Mouse (Mus musculus): Measurements from ENCODE around the gene Nrcam. TPM values are rescaled to one million over a fixed set of nuclear protein-coding genes. Genes with fewer than 3 reads are reported as not detected.
A peak's percentile ranks its signal among the peaks of the same experiment; 100 is the strongest.

The Nrcam gene
- polyA plus RNA-seq, 1 experiment from 2014 or later, result 50.1 TPM

- no peak for DNase-seq (ENCODE audit: low spot score)
- Histone ChIP-seq H3K27ac (ENCODE audit: low read depth, low read length) (peak overlapping the region; percentile 75), H3K4me2 (ENCODE audit: low read depth, low read length, severe bottlenecking) (no peak overlapping the region), H3K27me3 (ENCODE audit: control insufficient read depth, insufficient read depth, low read length) (no peaks in the 10 kb centered on the region), H3K9me3 (ENCODE audit: control insufficient read depth, low read length) (no peaks in the 10 kb centered on the region), H3K4me3 (ENCODE audit: low read depth, low read length) (no peak overlapping the region), H3K9ac (ENCODE audit: low read length) (no peak overlapping the region), H3K36me3 (ENCODE audit: control insufficient read depth, insufficient read depth, low read length) (no peaks in the 10 kb centered on the region), H3K4me1 (replicated peaks; ENCODE audit: control insufficient read depth, insufficient read depth, low read length) (peaks cover 3% of the 10 kb centered on the region; the same call in 1 of the 2 replicates)
- 66% methylated on average over 1 of the region's 1 CpGs for WGBS
- ATAC-seq (replicated peaks; ENCODE audit: low FRiP score), result peak; percentile 59; the same call in 1 of the 2 replicates
Observed at GRCm38 (mm10) chr12:44403270-44403669, 74.6 kb downstream of the Nrcam start.

GRCm38 (mm10) chr12:44403731-44404424 is 75.2 kb downstream of the Nrcam start:
- Histone ChIP-seq H3K4me1 (replicated peaks; ENCODE audit: control insufficient read depth, insufficient read depth, low read length) (peaks cover 3% of the 10 kb centered on the region; the same call in 1 of the 2 replicates), H3K4me3 (ENCODE audit: low read depth, low read length) (no peak overlapping the region), H3K27me3 (ENCODE audit: control insufficient read depth, insufficient read depth, low read length) (no peaks in the 10 kb centered on the region), H3K27ac (ENCODE audit: low read depth, low read length) (peak overlapping the region; percentile 75), H3K9me3 (ENCODE audit: control insufficient read depth, low read length) (no peaks in the 10 kb centered on the region), H3K9ac (ENCODE audit: low read length) (no peak overlapping the region), H3K4me2 (ENCODE audit: low read depth, low read length, severe bottlenecking) (no peak overlapping the region), H3K36me3 (ENCODE audit: control insufficient read depth, insufficient read depth, low read length) (no peaks in the 10 kb centered on the region)
- WGBS, result 6% methylated on average over 3 of the region's 3 CpGs
- ATAC-seq (replicated peaks; ENCODE audit: low FRiP score) (peak; percentile 94), DNase-seq (ENCODE audit: low spot score) (no peak)

- Histone ChIP-seq H3K9ac (ENCODE audit: low read length) (no peak overlapping the region), H3K27ac (ENCODE audit: low read depth, low read length) (no peak overlapping the region), H3K36me3 (ENCODE audit: control insufficient read depth, insufficient read depth, low read length) (no peaks in the 10 kb centered on the region), H3K4me3 (ENCODE audit: low read depth, low read length) (no peak overlapping the region), H3K9me3 (ENCODE audit: control insufficient read depth, low read length) (no peaks in the 10 kb centered on the region), H3K4me2 (ENCODE audit: low read depth, low read length, severe bottlenecking) (no peak overlapping the region), H3K4me1 (replicated peaks; ENCODE audit: control insufficient read depth, insufficient read depth, low read length) (no peaks in the 10 kb centered on the region), H3K27me3 (ENCODE audit: control insufficient read depth, insufficient read depth, low read length) (no peaks in the 10 kb centered on the region)
- 88% methylated on average over 4 of the region's 4 CpGs for WGBS
- ATAC-seq (replicated peaks; ENCODE audit: low FRiP score) (no peak), DNase-seq (ENCODE audit: low spot score) (no peak)
Observed at GRCm38 (mm10) chr12:44409786-44410185, 81.1 kb downstream of the Nrcam start.

GRCm38 (mm10) chr12:44411031-44411430 is 82.3 kb downstream of the Nrcam start:
- no peak overlapping the region for H3K9ac ChIP-seq (ENCODE audit: low read length)
- H3K4me1 ChIP-seq (replicated peaks; ENCODE audit: control insufficient read depth, insufficient read depth, low read length), result no peaks in the 10 kb centered on the region
- no peaks in the 10 kb centered on the region for H3K36me3 ChIP-seq (ENCODE audit: control insufficient read depth, insufficient read depth, low read length)
- no peak for DNase-seq (ENCODE audit: low spot score)
- no peak overlapping the region for H3K4me2 ChIP-seq (ENCODE audit: low read depth, low read length, severe bottlenecking)
- no peak for ATAC-seq (replicated peaks; ENCODE audit: low FRiP score)
- no peaks in the 10 kb centered on the region for H3K9me3 ChIP-seq (ENCODE audit: control insufficient read depth, low read length)
- no peaks in the 10 kb centered on the region for H3K27me3 ChIP-seq (ENCODE audit: control insufficient read depth, insufficient read depth, low read length)
- 85% methylated on average over 3 of the region's 3 CpGs for WGBS
- no peak overlapping the region for H3K27ac ChIP-seq (ENCODE audit: low read depth, low read length)
- no peak overlapping the region for H3K4me3 ChIP-seq (ENCODE audit: low read depth, low read length)

GRCm38 (mm10) chr12:44422154-44422866 is 93.6 kb downstream of the Nrcam start:
- Histone ChIP-seq H3K27ac (ENCODE audit: low read depth, low read length) (no peak overlapping the region), H3K27me3 (ENCODE audit: control insufficient read depth, insufficient read depth, low read length) (no peaks in the 10 kb centered on the region), H3K4me3 (ENCODE audit: low read depth, low read length) (no peak overlapping the region), H3K36me3 (ENCODE audit: control insufficient read depth, insufficient read depth, low read length) (no peaks in the 10 kb centered on the region), H3K9ac (ENCODE audit: low read length) (no peak overlapping the region), H3K4me2 (ENCODE audit: low read depth, low read length, severe bottlenecking) (no peak overlapping the region), H3K4me1 (replicated peaks; ENCODE audit: control insufficient read depth, insufficient read depth, low read length) (no peaks in the 10 kb centered on the region), H3K9me3 (ENCODE audit: control insufficient read depth, low read length) (no peaks in the 10 kb centered on the region)
- ATAC-seq (replicated peaks; ENCODE audit: low FRiP score) (no peak), DNase-seq (ENCODE audit: low spot score) (no peak)
- WGBS, result 47% methylated on average over 4 of the region's 4 CpGs

GRCm38 (mm10) chr12:44422867-44423255 is 94.2 kb downstream of the Nrcam start:
- no peak overlapping the region for H3K27ac ChIP-seq (ENCODE audit: low read depth, low read length)
- ATAC-seq (replicated peaks; ENCODE audit: low FRiP score), result no peak

GRCm38 (mm10) chr12:44424011-44424410 is 95.3 kb downstream of the Nrcam start:
- Histone ChIP-seq H3K9me3 (ENCODE audit: control insufficient read depth, low read length) (no peaks in the 10 kb centered on the region), H3K9ac (ENCODE audit: low read length) (no peak overlapping the region), H3K4me1 (replicated peaks; ENCODE audit: control insufficient read depth, insufficient read depth, low read length) (no peaks in the 10 kb centered on the region), H3K36me3 (ENCODE audit: control insufficient read depth, insufficient read depth, low read length) (no peaks in the 10 kb centered on the region), H3K4me3 (ENCODE audit: low read depth, low read length) (no peak overlapping the region), H3K4me2 (ENCODE audit: low read depth, low read length, severe bottlenecking) (no peak overlapping the region), H3K27me3 (ENCODE audit: control insufficient read depth, insufficient read depth, low read length) (no peaks in the 10 kb centered on the region), H3K27ac (ENCODE audit: low read depth, low read length) (no peak overlapping the region)
- DNase-seq (ENCODE audit: low spot score) (no peak), ATAC-seq (replicated peaks; ENCODE audit: low FRiP score) (no peak)
- WGBS, result 95% methylated on average over 3 of the region's 3 CpGs

More at GRCm38 (mm10) chr12:44422867-44423255, 94.2 kb downstream of the Nrcam start:
- DNase-seq (ENCODE audit: low spot score), result no peak
- no peaks in the 10 kb centered on the region for H3K9me3 ChIP-seq (ENCODE audit: control insufficient read depth, low read length)
- H3K4me1 ChIP-seq (replicated peaks; ENCODE audit: control insufficient read depth, insufficient read depth, low read length), result no peaks in the 10 kb centered on the region
- no peaks in the 10 kb centered on the region for H3K27me3 ChIP-seq (ENCODE audit: control insufficient read depth, insufficient read depth, low read length)
- no peak overlapping the region for H3K9ac ChIP-seq (ENCODE audit: low read length)
- no peak overlapping the region for H3K4me2 ChIP-seq (ENCODE audit: low read depth, low read length, severe bottlenecking)
- 87% methylated on average over 4 of the region's 4 CpGs for WGBS
- no peaks in the 10 kb centered on the region for H3K36me3 ChIP-seq (ENCODE audit: control insufficient read depth, insufficient read depth, low read length)
- no peak overlapping the region for H3K4me3 ChIP-seq (ENCODE audit: low read depth, low read length)

- Histone ChIP-seq H3K4me2 (ENCODE audit: low read depth, low read length, severe bottlenecking) (no peak overlapping the region), H3K9ac (ENCODE audit: low read length) (no peak overlapping the region), H3K4me1 (replicated peaks; ENCODE audit: control insufficient read depth, insufficient read depth, low read length) (no peaks in the 10 kb centered on the region), H3K36me3 (ENCODE audit: control insufficient read depth, insufficient read depth, low read length) (no peaks in the 10 kb centered on the region), H3K27ac (ENCODE audit: low read depth, low read length) (no peak overlapping the region), H3K27me3 (ENCODE audit: control insufficient read depth, insufficient read depth, low read length) (no peaks in the 10 kb centered on the region), H3K4me3 (ENCODE audit: low read depth, low read length) (no peak overlapping the region), H3K9me3 (ENCODE audit: control insufficient read depth, low read length) (no peaks in the 10 kb centered on the region)
- 4% methylated on average over 6 of the region's 6 CpGs for WGBS
- DNase-seq (ENCODE audit: low spot score) (no peak), ATAC-seq (replicated peaks; ENCODE audit: low FRiP score) (no peak)
Observed at GRCm38 (mm10) chr12:44425040-44425439, 96.4 kb downstream of the Nrcam start.
